Mouse (Mus musculus) forebrain, embryonic 13.5 days (tissue): ENCODE data around the gene AC153137.1. TPM values are rescaled to one million over a fixed set of nuclear protein-coding genes. Genes with fewer than 3 reads are reported as not detected.
"Not testable (repeated sequence)": the region's sequence is repeated elsewhere in the genome, so short reads cannot be mapped to it uniquely, and the experiment has no call there.

Experiments
- ATAC-seq: fragments of 200-750 bp; cut with Nextera tagmentation; 2 replicates; pipeline ENCODE4 v1.8.0; 2017
- H3K27ac ChIP-seq: fragments of 300-500 bp; sonication (generic); 2 replicates; pipeline ENCODE4 v1.5.1; 2015; ENCODE audit warnings: inconsistent platforms, mild to moderate bottlenecking, moderate library complexity
- H3K27me3 ChIP-seq: fragments of 300-500 bp; sonication (generic); 2 replicates; pipeline ENCODE4 v1.6.1; 2015; ENCODE audit warnings: mild to moderate bottlenecking, inconsistent platforms
- H3K36me3 ChIP-seq: fragments of 300-500 bp; sonication (generic); 2 replicates; pipeline ENCODE4 v1.6.1; 2015; ENCODE audit warnings: mild to moderate bottlenecking, inconsistent platforms; ENCODE audit not compliant: poor library complexity, severe bottlenecking
- H3K4me1 ChIP-seq: fragments of 300-500 bp; sonication (generic); 2 replicates; pipeline ENCODE4 v1.6.1; 2015; ENCODE audit warnings: inconsistent platforms
- H3K4me2 ChIP-seq: fragments of 300-500 bp; sonication (generic); 2 replicates; pipeline ENCODE4 v1.6.1; 2015; ENCODE audit warnings: inconsistent platforms, mild to moderate bottlenecking, moderate library complexity
- H3K4me3 ChIP-seq: fragments of 300-500 bp; sonication (generic); 2 replicates; pipeline ENCODE4 v1.5.1; 2015; ENCODE audit warnings: mild to moderate bottlenecking, inconsistent platforms
- H3K9ac ChIP-seq: fragments of 300-500 bp; sonication (generic); 2 replicates; pipeline ENCODE4 v1.6.1; 2015; ENCODE audit warnings: mild to moderate bottlenecking, inconsistent platforms
- H3K9me3 ChIP-seq: fragments of 300-500 bp; sonication (generic); replicated peaks from 2 replicates; pipeline ENCODE4 v1.6.1; 2016; ENCODE audit warnings: inconsistent platforms
- WGBS: fragments of 180-500 bp; shearing (Covaris S2); methylation state at CpG from one replicate; pipeline ENCODE4 v1.1.7; 2015; 5-methylcytosine and 5-hydroxymethylcytosine counted together
- polyA plus RNA-seq: library from polyadenylated mRNA; unstranded; fragments of >200 nt; fragmentation: Nextera tagmentation; extraction: Ambion mirVana; gene quantifications from 2 replicates; pipeline ENCODE4 v1.2.1, GENCODE M21; 2015

Gene AC153137.1
- polyA plus RNA-seq: not detected in 2 replicates

GRCm38 (mm10) chr1:30977868-30978267, at the start of gene AC153137.1:
TSS of gene AC153137.1 (minus strand) at chr1:30977968.
- H3K4me3 ChIP-seq, H3K9me3 ChIP-seq, H3K4me2 ChIP-seq, H3K4me1 ChIP-seq, ATAC-seq, H3K9ac ChIP-seq, H3K36me3 ChIP-seq, H3K27me3 ChIP-seq, H3K27ac ChIP-seq: not testable (repeated sequence)
- 87% methylated on average over 5 of the region's 6 CpGs for WGBS

GRCm38 (mm10) chr1:31023173-31023572, 45.4 kb upstream of the AC153137.1 start:
- Histone ChIP-seq H3K4me3 (no peak overlapping the region), H3K27ac (no peak overlapping the region), H3K4me1 (no peaks in the 10 kb centered on the region), H3K36me3 (no peaks in the 10 kb centered on the region), H3K9ac (no peak overlapping the region), H3K9me3 (no peaks in the 10 kb centered on the region), H3K27me3 (no peaks in the 10 kb centered on the region), H3K4me2 (no peak overlapping the region)
- ATAC-seq: no peak

GRCm38 (mm10) chr1:31019283-31019682, 41.5 kb upstream of the AC153137.1 start:
- Histone ChIP-seq H3K4me1 (no peaks in the 10 kb centered on the region), H3K27ac (no peak overlapping the region), H3K9ac (no peak overlapping the region), H3K4me3 (no peak overlapping the region), H3K27me3 (no peaks in the 10 kb centered on the region), H3K36me3 (no peaks in the 10 kb centered on the region), H3K4me2 (no peak overlapping the region), H3K9me3 (no peaks in the 10 kb centered on the region)
- no peak for ATAC-seq
- 89% methylated on average over 6 of the region's 6 CpGs for WGBS

- Histone ChIP-seq H3K27me3 (no peaks in the 10 kb centered on the region), H3K9ac (no peak overlapping the region), H3K4me3 (no peak overlapping the region), H3K4me2 (no peak overlapping the region), H3K36me3 (no peaks in the 10 kb centered on the region), H3K27ac (no peak overlapping the region), H3K4me1 (no peaks in the 10 kb centered on the region), H3K9me3 (no peaks in the 10 kb centered on the region)
- ATAC-seq: no peak
- WGBS: 81% methylated on average over 5 of the region's 5 CpGs
These were observed 39.6 kb upstream of the AC153137.1 start for GRCm38 (mm10) chr1:31017377-31017776.

- 94% methylated on average over 6 of the region's 6 CpGs for WGBS
- no peak for ATAC-seq
These were observed 38.3 kb upstream of the AC153137.1 start for GRCm38 (mm10) chr1:31016068-31016467.

GRCm38 (mm10) chr1:31015261-31015660, 37.5 kb upstream of the AC153137.1 start:
- ATAC-seq: no peak
- H3K9ac ChIP-seq: no peak overlapping the region
- no peaks in the 10 kb centered on the region for H3K9me3 ChIP-seq
- H3K36me3 ChIP-seq: no peaks in the 10 kb centered on the region
- H3K4me3 ChIP-seq: no peak overlapping the region
- 71% methylated on average over 2 of the region's 2 CpGs for WGBS
- H3K27me3 ChIP-seq: no peaks in the 10 kb centered on the region
- H3K4me1 ChIP-seq: no peaks in the 10 kb centered on the region
- no peak overlapping the region for H3K4me2 ChIP-seq
- no peak overlapping the region for H3K27ac ChIP-seq

More at GRCm38 (mm10) chr1:31016068-31016467, 38.3 kb upstream of the AC153137.1 start:
- no peaks in the 10 kb centered on the region for H3K4me1 ChIP-seq
- H3K27ac ChIP-seq: no peak overlapping the region
- no peak overlapping the region for H3K9ac ChIP-seq
- H3K27me3 ChIP-seq: no peaks in the 10 kb centered on the region
- no peaks in the 10 kb centered on the region for H3K36me3 ChIP-seq
- no peaks in the 10 kb centered on the region for H3K9me3 ChIP-seq
- no peak overlapping the region for H3K4me2 ChIP-seq
- no peak overlapping the region for H3K4me3 ChIP-seq

GRCm38 (mm10) chr1:30977239-30977638, 529 bp downstream of the AC153137.1 start:
- H3K4me3 ChIP-seq, H3K4me2 ChIP-seq, H3K27me3 ChIP-seq, H3K36me3 ChIP-seq, H3K9ac ChIP-seq, H3K4me1 ChIP-seq, H3K27ac ChIP-seq, H3K9me3 ChIP-seq, ATAC-seq: not testable (repeated sequence)
- WGBS: 94% methylated on average over 7 of the region's 7 CpGs

GRCm38 (mm10) chr1:30951795-30952194, 26.0 kb downstream of the AC153137.1 start:
- H3K9ac ChIP-seq: no peak overlapping the region
- no peak overlapping the region for H3K27ac ChIP-seq
- H3K36me3 ChIP-seq: no peaks in the 10 kb centered on the region
- H3K9me3 ChIP-seq: no peaks in the 10 kb centered on the region
- WGBS: 85% methylated on average over 2 of the region's 2 CpGs
- no peaks in the 10 kb centered on the region for H3K27me3 ChIP-seq
- peaks cover 18% of the 10 kb centered on the region for H3K4me1 ChIP-seq
- H3K4me2 ChIP-seq: no peak overlapping the region
- ATAC-seq: no peak
- no peak overlapping the region for H3K4me3 ChIP-seq

GRCm38 (mm10) chr1:30950456-30950835, 27.3 kb downstream of the AC153137.1 start:
- peaks cover 25% of the 10 kb centered on the region for H3K4me1 ChIP-seq
- H3K4me2 ChIP-seq: peak overlapping the region; percentile 60
- peak overlapping the region; percentile 87 for H3K9ac ChIP-seq
- 32% methylated on average over 5 of the region's 5 CpGs for WGBS
- H3K4me3 ChIP-seq: peak overlapping the region; percentile 90
- no peaks in the 10 kb centered on the region for H3K27me3 ChIP-seq
- no peak for ATAC-seq
- H3K36me3 ChIP-seq: no peaks in the 10 kb centered on the region
- H3K27ac ChIP-seq: peak overlapping the region; percentile 100
- H3K9me3 ChIP-seq: no peaks in the 10 kb centered on the region

GRCm38 (mm10) chr1:30949710-30950455, 27.9 kb downstream of the AC153137.1 start:
- WGBS: under 1% methylated on average over 50 of the region's 66 CpGs
- H3K4me2 ChIP-seq: peak overlapping the region; percentile 60
- H3K27me3 ChIP-seq: no peaks in the 10 kb centered on the region
- H3K36me3 ChIP-seq: peaks cover 4% of the 10 kb centered on the region
- ATAC-seq: peak; percentile 99
- H3K27ac ChIP-seq: peak overlapping the region; percentile 100
- H3K4me1 ChIP-seq: peaks cover 29% of the 10 kb centered on the region
- H3K9me3 ChIP-seq: no peaks in the 10 kb centered on the region
- peak overlapping the region; percentile 87 for H3K9ac ChIP-seq
- peak overlapping the region; percentile 90 for H3K4me3 ChIP-seq

GRCm38 (mm10) chr1:30948950-30949639, 28.7 kb downstream of the AC153137.1 start:
- Histone ChIP-seq H3K9me3 (no peaks in the 10 kb centered on the region), H3K4me1 (peaks cover 29% of the 10 kb centered on the region), H3K4me3 (peak overlapping the region; percentile 90), H3K36me3 (peaks cover 12% of the 10 kb centered on the region), H3K4me2 (peak overlapping the region; percentile 59), H3K27me3 (no peaks in the 10 kb centered on the region), H3K9ac (peak overlapping the region; percentile 98), H3K27ac (peak overlapping the region; percentile 100)
- peak; percentile 59 for ATAC-seq
- under 1% methylated on average over 71 of the region's 85 CpGs for WGBS

- peaks cover 19% of the 10 kb centered on the region for H3K36me3 ChIP-seq
- no peaks in the 10 kb centered on the region for H3K9me3 ChIP-seq
- no peak for ATAC-seq
- peaks cover 29% of the 10 kb centered on the region for H3K4me1 ChIP-seq
- H3K4me2 ChIP-seq: peak overlapping the region; percentile 59
- H3K4me3 ChIP-seq: peak overlapping the region; percentile 90
- under 1% methylated on average over 16 of the region's 16 CpGs for whole genome bisulfite sequencing
- peak overlapping the region; percentile 98 for H3K9ac ChIP-seq
- no peaks in the 10 kb centered on the region for H3K27me3 ChIP-seq
- peak overlapping the region; percentile 100 for H3K27ac ChIP-seq
These were observed 29.3 kb downstream of the AC153137.1 start for GRCm38 (mm10) chr1:30948361-30948949.
